Mouse (Mus musculus) E14TG2a.4 (cell line): Measurements from ENCODE around the gene Scap.

ENCODE experiments used
- H3K27me3 ChIP-seq: 2 replicates; pipeline ENCODE4 v1.6.1; 2014; ENCODE audit warnings: low read length, control low read depth; ENCODE audit not compliant: insufficient read depth
- H3K36me3 ChIP-seq: 2 replicates; pipeline ENCODE4 v1.6.1; 2014; ENCODE audit warnings: low read length, control low read depth; ENCODE audit not compliant: insufficient read depth
- H3K4me1 ChIP-seq: replicated peaks from 2 replicates; pipeline ENCODE4 v1.6.1; 2014; ENCODE audit warnings: low read depth, low read length, control low read depth
- H3K4me3 ChIP-seq: replicated peaks from 2 replicates; pipeline ENCODE4 v1.5.1; 2014; ENCODE audit warnings: mild to moderate bottlenecking, low read length
- H3K9me3 ChIP-seq: 2 replicates; pipeline ENCODE4 v1.6.1; 2014; ENCODE audit warnings: low read length, control low read depth
- CTCF ChIP-seq: conservative IDR thresholded peaks from 2 replicates; pipeline ENCODE4 v1.5.1; 2014; ENCODE audit warnings: low read length
- NANOG ChIP-seq: IDR thresholded peaks from 2 replicates; pipeline ENCODE4 v1.6.1; 2014; ENCODE audit warnings: borderline replicate concordance, low read length, mixed read lengths
- POU5F1 ChIP-seq: IDR thresholded peaks from 2 replicates; pipeline ENCODE4 v1.6.1; 2014; ENCODE audit warnings: low read length, borderline replicate concordance

Scap gene

GRCm38 (mm10) chr9:110379361-110379760 lies 46.3 kb downstream of the Scap start:
- H3K27me3 ChIP-seq, result peaks cover 33% of the 10 kb centered on the region
- no peaks in the 10 kb centered on the region for H3K9me3 ChIP-seq
- H3K36me3 ChIP-seq, result peaks cover 76% of the 10 kb centered on the region
- TF ChIP-seq CTCF, result no peak
- TF ChIP-seq NANOG, result no peak
- no peak for TF ChIP-seq POU5F1
- H3K4me3 ChIP-seq, result no peak overlapping the region
- peaks cover 26% of the 10 kb centered on the region for H3K4me1 ChIP-seq

- H3K27me3 ChIP-seq, result peaks cover 33% of the 10 kb centered on the region
- H3K36me3 ChIP-seq, result peaks cover 81% of the 10 kb centered on the region
- H3K9me3 ChIP-seq, result no peaks in the 10 kb centered on the region
- peak overlapping the region; percentile 72 for H3K4me3 ChIP-seq
- peaks cover 29% of the 10 kb centered on the region for H3K4me1 ChIP-seq
- TF ChIP-seq POU5F1, result no peak
- no peak for TF ChIP-seq CTCF
- no peak for TF ChIP-seq NANOG
Observed at GRCm38 (mm10) chr9:110380662-110381061, 47.6 kb downstream of the Scap start.

- Histone ChIP-seq H3K9me3 (no peaks in the 10 kb centered on the region), H3K36me3 (peaks cover 81% of the 10 kb centered on the region), H3K4me1 (peaks cover 35% of the 10 kb centered on the region), H3K27me3 (peaks cover 33% of the 10 kb centered on the region), H3K4me3 (peak overlapping the region; percentile 72)
- TF ChIP-seq NANOG, result no peak
- no peak for TF ChIP-seq CTCF
- no peak for TF ChIP-seq POU5F1
Observed at GRCm38 (mm10) chr9:110381292-110381691, 48.2 kb downstream of the Scap start.

DNA sequence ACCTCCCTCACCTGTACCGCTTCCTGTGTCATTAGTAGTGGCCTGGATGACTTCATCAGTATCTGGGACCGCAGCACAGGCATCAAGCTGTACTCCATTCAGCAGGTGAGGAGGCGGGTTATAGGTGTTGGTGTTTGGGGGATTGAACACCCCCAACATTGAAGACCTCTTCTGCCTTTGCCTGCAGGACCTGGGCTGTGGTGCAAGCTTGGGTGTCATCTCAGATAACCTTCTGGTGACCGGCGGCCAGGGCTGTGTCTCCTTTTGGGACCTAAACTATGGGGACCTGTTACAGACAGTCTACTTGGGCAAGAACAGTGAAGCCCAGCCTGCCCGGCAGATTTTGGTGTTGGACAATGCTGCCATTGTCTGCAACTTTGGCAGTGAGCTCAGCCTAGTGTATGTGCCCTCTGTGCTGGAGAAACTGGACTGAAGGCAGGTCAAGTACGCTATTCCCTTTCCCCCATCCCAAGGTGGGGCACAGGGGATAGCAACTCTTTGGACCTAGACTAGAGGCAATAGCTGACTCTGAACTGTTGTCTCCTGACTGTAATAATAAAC lies 51.4 kb downstream of the Scap start:
- Histone ChIP-seq H3K4me3 (no peak overlapping the region), H3K36me3 (peaks cover 83% of the 10 kb centered on the region), H3K27me3 (peaks cover 30% of the 10 kb centered on the region), H3K4me1 (peaks cover 35% of the 10 kb centered on the region), H3K9me3 (no peaks in the 10 kb centered on the region)
- TF ChIP-seq CTCF (no peak), POU5F1 (no peak), NANOG (no peak)

- Histone ChIP-seq H3K9me3 (no peaks in the 10 kb centered on the region), H3K27me3 (peaks cover 2% of the 10 kb centered on the region; the same call in 1 of the 2 replicates), H3K4me3 (no peak overlapping the region), H3K36me3 (peaks cover 99% of the 10 kb centered on the region), H3K4me1 (peaks cover 25% of the 10 kb centered on the region)
- TF ChIP-seq POU5F1 (no peak), CTCF (no peak), NANOG (no peak)
Observed at GRCm38 (mm10) chr9:110388011-110388410, 54.9 kb downstream of the Scap start.

GRCm38 (mm10) chr9:110390843-110391242 lies 57.8 kb downstream of the Scap start:
- Histone ChIP-seq H3K4me1 (peaks cover 24% of the 10 kb centered on the region), H3K27me3 (no peaks in the 10 kb centered on the region), H3K36me3 (peaks cover 95% of the 10 kb centered on the region), H3K4me3 (no peak overlapping the region), H3K9me3 (no peaks in the 10 kb centered on the region)
- TF ChIP-seq POU5F1 (no peak), CTCF (no peak), NANOG (no peak)

DNA sequence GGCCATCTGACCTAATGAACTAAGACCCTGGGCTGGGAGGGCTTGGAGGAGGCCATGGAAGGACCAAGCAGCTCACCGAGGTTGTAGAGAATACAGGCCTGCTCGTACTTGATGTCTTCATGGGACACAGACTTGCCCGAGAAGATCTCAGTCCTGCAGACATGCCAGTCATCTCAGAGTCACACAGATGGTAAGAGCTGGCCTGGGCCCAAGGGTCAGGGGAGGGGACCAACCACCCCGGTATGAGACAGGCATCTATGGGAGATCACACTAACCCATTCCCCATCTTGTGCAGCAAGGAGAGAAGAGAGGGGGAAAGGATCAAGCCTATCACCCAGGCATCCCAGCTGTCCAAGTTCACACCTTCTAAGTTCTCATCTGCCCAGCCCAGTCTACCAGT lies 60.2 kb downstream of the Scap start:
- peaks cover 96% of the 10 kb centered on the region for H3K36me3 ChIP-seq
- H3K4me3 ChIP-seq, result no peak overlapping the region
- TF ChIP-seq NANOG, result no peak
- TF ChIP-seq CTCF, result no peak
- no peak for TF ChIP-seq POU5F1
- no peaks in the 10 kb centered on the region for H3K9me3 ChIP-seq
- no peaks in the 10 kb centered on the region for H3K27me3 ChIP-seq
- peaks cover 14% of the 10 kb centered on the region for H3K4me1 ChIP-seq

DNA sequence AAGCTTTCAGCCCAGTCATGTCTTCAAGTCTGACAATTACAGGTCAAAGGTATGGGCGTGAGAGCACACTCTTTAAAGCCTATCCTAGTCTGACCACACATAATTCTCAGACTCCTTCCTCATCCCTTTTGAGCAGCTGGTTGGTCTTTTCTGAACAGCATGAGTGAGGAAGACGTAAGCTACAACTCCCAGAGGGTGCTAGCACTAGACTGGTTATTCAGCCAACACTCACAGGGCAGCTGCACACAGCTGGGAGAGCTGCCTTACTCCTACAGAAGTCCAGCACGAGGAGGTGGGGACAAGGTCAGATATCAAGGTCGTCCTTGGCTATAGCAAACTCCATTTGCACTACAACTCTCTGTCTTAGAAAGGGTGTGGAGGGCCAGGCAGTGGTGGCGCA lies 67.6 kb downstream of the Scap start:
- Histone ChIP-seq H3K9me3 (no peaks in the 10 kb centered on the region), H3K4me3 (no peak overlapping the region), H3K27me3 (no peaks in the 10 kb centered on the region), H3K36me3 (peaks cover 65% of the 10 kb centered on the region), H3K4me1 (peaks cover 62% of the 10 kb centered on the region)
- TF ChIP-seq NANOG (no peak), POU5F1 (no peak), CTCF (no peak)

DNA sequence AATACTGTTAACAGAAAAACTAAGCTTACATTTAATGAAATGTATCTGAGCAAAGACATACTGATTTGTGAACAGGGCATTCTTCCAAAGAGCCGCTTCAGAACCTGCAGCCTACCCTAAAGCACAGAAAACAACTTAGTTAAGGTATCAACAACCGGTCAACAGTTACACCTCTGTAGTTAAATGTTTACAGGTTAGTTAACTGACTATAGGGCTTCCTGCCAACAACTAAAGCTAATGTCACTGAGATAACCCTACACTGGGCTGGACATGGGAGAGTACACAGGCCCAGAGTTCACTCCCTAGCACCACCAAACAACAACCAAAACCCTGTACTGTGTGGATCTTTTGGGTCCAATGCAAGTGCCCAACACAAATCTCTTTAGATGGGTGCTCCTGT lies 69.6 kb downstream of the Scap start:
- Histone ChIP-seq H3K36me3 (peaks cover 50% of the 10 kb centered on the region), H3K4me1 (peaks cover 81% of the 10 kb centered on the region), H3K4me3 (no peak overlapping the region), H3K9me3 (no peaks in the 10 kb centered on the region), H3K27me3 (no peaks in the 10 kb centered on the region)
- TF ChIP-seq NANOG, result no peak
- TF ChIP-seq CTCF, result no peak
- no peak for TF ChIP-seq POU5F1
